Mouse (Mus musculus) E14TG2a.4 (cell line): ENCODE results near the gene Chtf18.

Experiments
- H3K27me3 ChIP-seq: 2 replicates; pipeline ENCODE4 v1.6.1; 2014; ENCODE audit warnings: low read length, control low read depth; ENCODE audit not compliant: insufficient read depth
- H3K36me3 ChIP-seq: 2 replicates; pipeline ENCODE4 v1.6.1; 2014; ENCODE audit warnings: low read length, control low read depth; ENCODE audit not compliant: insufficient read depth
- H3K4me1 ChIP-seq: replicated peaks from 2 replicates; pipeline ENCODE4 v1.6.1; 2014; ENCODE audit warnings: low read depth, low read length, control low read depth
- H3K4me3 ChIP-seq: replicated peaks from 2 replicates; pipeline ENCODE4 v1.5.1; 2014; ENCODE audit warnings: mild to moderate bottlenecking, low read length
- H3K9me3 ChIP-seq: 2 replicates; pipeline ENCODE4 v1.6.1; 2014; ENCODE audit warnings: low read length, control low read depth
- CTCF ChIP-seq: conservative IDR thresholded peaks from 2 replicates; pipeline ENCODE4 v1.5.1; 2014; ENCODE audit warnings: low read length
- NANOG ChIP-seq: IDR thresholded peaks from 2 replicates; pipeline ENCODE4 v1.6.1; 2014; ENCODE audit warnings: borderline replicate concordance, low read length, mixed read lengths
- POU5F1 ChIP-seq: IDR thresholded peaks from 2 replicates; pipeline ENCODE4 v1.6.1; 2014; ENCODE audit warnings: low read length, borderline replicate concordance

Chtf18 gene

GRCm38 (mm10) chr17:25709994-25710393 lies 17.2 kb downstream of the Chtf18 start:
- no peaks in the 10 kb centered on the region for H3K36me3 ChIP-seq
- H3K9me3 ChIP-seq: 0 out of 2 replicates have a peak, but pooled peaks cover 3% of the 10 kb centered on the region
- peaks cover 5% of the 10 kb centered on the region; the same call in 1 of the 2 replicates for H3K27me3 ChIP-seq
- H3K4me3 ChIP-seq: no peak overlapping the region
- peaks cover 14% of the 10 kb centered on the region for H3K4me1 ChIP-seq
- no peak for TF ChIP-seq CTCF
- no peak for TF ChIP-seq NANOG
- TF ChIP-seq POU5F1: no peak

GRCm38 (mm10) chr17:25700863-25701496 lies 26.2 kb downstream of the Chtf18 start:
- H3K9me3 ChIP-seq: no peaks in the 10 kb centered on the region
- peak; percentile 40 for TF ChIP-seq CTCF
- TF ChIP-seq NANOG: no peak
- TF ChIP-seq POU5F1: no peak
- H3K4me3 ChIP-seq: no peak overlapping the region
- peaks cover 14% of the 10 kb centered on the region for H3K4me1 ChIP-seq
- no peaks in the 10 kb centered on the region for H3K36me3 ChIP-seq
- peaks cover 4% of the 10 kb centered on the region; the same call in 1 of the 2 replicates for H3K27me3 ChIP-seq

GRCm38 (mm10) chr17:25698446-25698845 lies 28.8 kb downstream of the Chtf18 start:
- Histone ChIP-seq H3K27me3 (peaks cover 4% of the 10 kb centered on the region; the same call in 1 of the 2 replicates), H3K4me3 (no peak overlapping the region), H3K36me3 (no peaks in the 10 kb centered on the region), H3K4me1 (peaks cover 14% of the 10 kb centered on the region), H3K9me3 (no peaks in the 10 kb centered on the region)
- TF ChIP-seq NANOG (no peak), CTCF (peak; percentile 64), POU5F1 (no peak)

- Histone ChIP-seq H3K36me3 (no peaks in the 10 kb centered on the region), H3K4me3 (no peak overlapping the region), H3K4me1 (peaks cover 21% of the 10 kb centered on the region), H3K9me3 (no peaks in the 10 kb centered on the region), H3K27me3 (peaks cover 8% of the 10 kb centered on the region; the same call in 1 of the 2 replicates)
- no peak for TF ChIP-seq POU5F1
Measured at GRCm38 (mm10) chr17:25696263-25696662, 31.0 kb downstream of the Chtf18 start.

GRCm38 (mm10) chr17:25688922-25689321 lies 38.3 kb downstream of the Chtf18 start:
- no peaks in the 10 kb centered on the region for H3K36me3 ChIP-seq
- no peaks in the 10 kb centered on the region for H3K9me3 ChIP-seq
- H3K4me3 ChIP-seq: no peak overlapping the region
- peaks cover 14% of the 10 kb centered on the region for H3K4me1 ChIP-seq
- TF ChIP-seq NANOG (no peak), POU5F1 (no peak), CTCF (no peak)
- H3K27me3 ChIP-seq: peaks cover 40% of the 10 kb centered on the region

GRCm38 (mm10) chr17:25686323-25686722 lies 40.9 kb downstream of the Chtf18 start:
- Histone ChIP-seq H3K4me3 (no peak overlapping the region), H3K9me3 (no peaks in the 10 kb centered on the region), H3K27me3 (peaks cover 48% of the 10 kb centered on the region), H3K4me1 (peaks cover 13% of the 10 kb centered on the region), H3K36me3 (no peaks in the 10 kb centered on the region)
- TF ChIP-seq CTCF: peak; percentile 48
- no peak for TF ChIP-seq POU5F1

- Histone ChIP-seq H3K27me3 (peaks cover 45% of the 10 kb centered on the region), H3K4me3 (no peak overlapping the region), H3K9me3 (no peaks in the 10 kb centered on the region), H3K4me1 (peaks cover 37% of the 10 kb centered on the region), H3K36me3 (no peaks in the 10 kb centered on the region)
- TF ChIP-seq CTCF (no peak), NANOG (no peak), POU5F1 (no peak)
Measured at GRCm38 (mm10) chr17:25681636-25682035, 45.6 kb downstream of the Chtf18 start.

GRCm38 (mm10) chr17:25679818-25680217 lies 47.4 kb downstream of the Chtf18 start:
- TF ChIP-seq NANOG (no peak), POU5F1 (peak; percentile 74; the same call in 1 of the 2 replicates)
- H3K4me1 ChIP-seq: peaks cover 37% of the 10 kb centered on the region
- H3K27me3 ChIP-seq: peaks cover 28% of the 10 kb centered on the region
- no peaks in the 10 kb centered on the region for H3K36me3 ChIP-seq
- peak overlapping the region; percentile 48 for H3K4me3 ChIP-seq
- H3K9me3 ChIP-seq: no peaks in the 10 kb centered on the region

GRCm38 (mm10) chr17:25677969-25678368 lies 49.2 kb downstream of the Chtf18 start:
- Histone ChIP-seq H3K36me3 (no peaks in the 10 kb centered on the region), H3K4me1 (peaks cover 37% of the 10 kb centered on the region), H3K9me3 (no peaks in the 10 kb centered on the region), H3K4me3 (no peak overlapping the region), H3K27me3 (peaks cover 21% of the 10 kb centered on the region)
- no peak for TF ChIP-seq POU5F1
- TF ChIP-seq CTCF: no peak
- no peak for TF ChIP-seq NANOG
